Mouse (Mus musculus) bone marrow, adult 2 months (tissue): ENCODE measurements at regions not wholly inside any gene's neighbourhood (a gene's known extent, or its start where the extent isn't known, plus 50 kb on each side); places are given as distances from the start of the nearest gene placed in this dataset.

Source experiments
- H3K27ac ChIP-seq: fragments of 200-500 bp; 2 replicates; pipeline ENCODE4 v1.5.1; 2012; ENCODE audit warnings: low read depth, mild to moderate bottlenecking, control low read depth, inconsistent platforms, low read length; ENCODE audit not compliant: control insufficient read depth, poor library complexity, insufficient read depth
- H3K4me1 ChIP-seq: fragments of 200-500 bp; 2 replicates; pipeline ENCODE4 v1.6.1; 2011; ENCODE audit warnings: low read length; ENCODE audit not compliant: control insufficient read depth, insufficient read depth
- H3K4me3 ChIP-seq: fragments of 200-500 bp; replicated peaks from 2 replicates; pipeline ENCODE3; 2011; ENCODE audit warnings: mild to moderate bottlenecking, low read depth, low read length, control low read depth; ENCODE audit not compliant: control insufficient read depth
- CTCF ChIP-seq: fragments of 200-500 bp; IDR thresholded peaks from 2 replicates; pipeline ENCODE4 v1.5.1; 2011; ENCODE audit warnings: low read length, control low read depth; ENCODE audit not compliant: control insufficient read depth, insufficient read depth
- POLR2A ChIP-seq: fragments of 200-500 bp; IDR thresholded peaks from 2 replicates; pipeline ENCODE4 v1.6.1; 2011; ENCODE audit warnings: low read depth, mild to moderate bottlenecking, control low read depth, low read length, borderline replicate concordance; ENCODE audit not compliant: control insufficient read depth
- WGBS: fragments of 180-500 bp; shearing (Covaris S2); methylation state at CpG from one replicate; pipeline ENCODE4 v1.1.7; 2018; 5-methylcytosine and 5-hydroxymethylcytosine counted together

DNA sequence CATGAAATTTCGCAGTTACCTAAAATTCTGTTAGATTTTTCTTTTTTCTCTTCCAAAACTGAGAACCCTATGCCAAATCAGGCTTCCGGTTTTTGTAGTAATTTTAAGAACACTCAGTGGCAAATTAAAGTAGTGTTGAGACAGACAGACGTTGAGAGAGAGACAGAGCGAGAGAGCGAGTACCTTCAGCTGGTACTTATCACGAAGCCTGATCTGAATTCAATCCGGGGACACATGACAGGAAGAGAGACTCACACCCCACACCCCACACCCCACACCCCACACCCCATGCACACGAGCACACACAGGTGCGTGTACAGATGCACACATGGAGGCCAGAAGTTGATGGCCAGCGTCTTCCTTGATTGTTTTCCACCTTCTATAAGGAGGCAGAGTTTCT, 102.0 kb upstream of the Cxadr start:
- H3K4me1 ChIP-seq: no peaks in the 10 kb centered on the region
- WGBS: 55% methylated on average over 10 of the region's 10 CpGs
- TF ChIP-seq CTCF (no peak), POLR2A (no peak)
- no peak overlapping the region for H3K27ac ChIP-seq
- no peak overlapping the region for H3K4me3 ChIP-seq

DNA sequence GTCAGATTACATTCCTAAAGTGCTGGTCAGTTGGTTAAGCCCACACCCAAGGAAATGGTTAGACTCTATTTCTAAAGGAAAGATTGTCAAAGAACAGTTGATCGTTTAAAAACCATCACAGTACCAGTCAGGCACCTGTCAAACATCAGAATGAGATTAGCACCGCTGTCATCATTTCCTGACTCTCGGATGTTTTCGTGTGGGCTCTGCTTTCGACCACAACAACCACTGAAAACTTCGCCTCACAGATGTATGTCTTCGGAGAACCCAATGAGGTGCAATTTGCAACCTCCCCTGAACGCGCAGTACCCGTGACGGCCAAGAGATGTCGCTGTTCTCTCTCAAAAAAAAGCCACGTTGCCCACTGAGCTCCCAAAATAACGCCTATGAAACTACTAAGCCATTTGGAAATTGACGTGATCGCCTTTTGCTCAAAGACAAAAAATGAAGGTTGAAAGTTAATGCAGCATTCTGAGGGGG, 102.6 kb upstream of the Cxadr start:
- TF ChIP-seq CTCF (peak; percentile 74), POLR2A (no peak)
- no peaks in the 10 kb centered on the region for H3K4me1 ChIP-seq
- no peak overlapping the region for H3K27ac ChIP-seq
- H3K4me3 ChIP-seq: no peak overlapping the region
- 4% methylated on average over 16 of the region's 16 CpGs for WGBS

DNA sequence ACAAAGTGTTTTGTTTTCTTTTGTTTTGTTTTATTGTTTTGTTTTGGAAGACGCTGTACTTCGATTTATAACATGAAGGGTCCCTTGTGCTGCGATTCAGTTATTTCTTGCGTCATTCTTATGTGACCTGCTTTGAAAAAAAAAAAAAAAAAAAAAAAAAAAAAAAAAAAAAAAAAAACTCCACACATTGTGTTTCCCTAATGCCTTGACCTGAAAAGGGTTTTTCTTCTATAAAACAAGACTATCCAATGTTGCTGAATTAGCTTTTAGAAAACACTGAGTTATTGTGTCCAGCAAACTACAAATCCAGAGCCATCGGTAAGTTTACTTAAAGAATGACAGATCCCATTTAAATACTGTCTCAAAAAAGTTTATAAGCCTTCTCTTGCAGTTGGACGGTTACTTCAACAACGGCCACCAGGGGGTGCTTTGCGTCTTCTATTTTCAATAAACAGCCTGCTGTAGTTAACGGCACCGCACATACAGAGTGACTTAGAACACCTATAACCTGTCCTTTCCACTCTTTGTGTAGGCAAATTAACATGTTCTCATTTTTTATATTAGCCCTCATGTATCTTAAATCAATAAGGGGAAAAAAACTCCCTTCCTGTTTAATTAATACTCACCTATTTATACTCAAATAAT, 103.9 kb upstream of the Cxadr start:
- no peak for TF ChIP-seq CTCF
- TF ChIP-seq POLR2A: no peak
- Histone ChIP-seq H3K4me3 (no peak overlapping the region), H3K4me1 (no peaks in the 10 kb centered on the region), H3K27ac (no peak overlapping the region)
- 8% methylated on average over 10 of the region's 10 CpGs for WGBS

DNA sequence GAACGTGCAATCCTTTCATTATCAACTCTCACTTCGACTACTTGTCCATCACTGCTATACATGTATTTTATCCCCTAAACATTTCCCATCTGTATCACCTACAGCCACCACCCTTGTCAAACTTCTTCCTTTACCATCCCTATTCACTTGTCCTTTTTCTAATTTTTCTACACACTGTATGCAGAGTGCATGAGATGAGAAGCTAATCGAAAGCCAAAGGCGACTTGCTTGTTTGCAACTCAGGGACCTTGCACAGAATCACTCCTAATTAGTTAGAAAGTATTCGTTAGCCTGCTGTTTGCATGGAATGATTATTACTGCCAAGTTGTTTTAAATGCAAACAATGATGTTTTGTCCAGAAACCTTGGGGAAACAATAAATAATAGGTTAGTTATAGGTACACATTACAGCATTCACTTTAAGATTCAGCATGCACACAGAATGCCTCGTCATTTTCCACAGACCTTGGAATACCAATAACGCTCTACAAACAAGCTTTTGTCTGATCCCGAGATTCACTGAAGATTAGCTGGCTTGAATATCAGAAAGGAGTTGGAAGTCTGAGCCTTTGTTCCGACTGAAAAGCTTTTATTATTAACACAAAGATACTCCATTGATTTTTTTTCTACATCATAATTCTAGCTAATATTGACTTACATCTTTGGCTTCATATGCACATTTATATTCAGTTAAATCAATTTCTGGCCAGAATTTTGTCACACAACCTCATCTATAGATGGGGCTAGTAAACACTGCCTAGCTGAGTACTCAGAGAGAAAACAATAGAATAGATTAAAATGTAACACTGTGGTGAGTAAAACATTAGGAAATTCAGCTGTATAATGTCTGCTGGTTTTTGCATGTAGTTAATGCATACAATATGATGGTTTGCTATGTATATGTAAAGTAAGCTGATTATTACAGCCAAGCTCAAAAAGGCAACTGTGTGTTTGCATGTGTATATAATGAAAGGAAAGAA, 130.4 kb upstream of the Cxadr start:
- Histone ChIP-seq H3K27ac (no peak overlapping the region), H3K4me1 (no peaks in the 10 kb centered on the region), H3K4me3 (no peak overlapping the region)
- TF ChIP-seq CTCF: no peak
- TF ChIP-seq POLR2A: no peak
- 69% methylated on average over 9 of the region's 9 CpGs for WGBS

DNA sequence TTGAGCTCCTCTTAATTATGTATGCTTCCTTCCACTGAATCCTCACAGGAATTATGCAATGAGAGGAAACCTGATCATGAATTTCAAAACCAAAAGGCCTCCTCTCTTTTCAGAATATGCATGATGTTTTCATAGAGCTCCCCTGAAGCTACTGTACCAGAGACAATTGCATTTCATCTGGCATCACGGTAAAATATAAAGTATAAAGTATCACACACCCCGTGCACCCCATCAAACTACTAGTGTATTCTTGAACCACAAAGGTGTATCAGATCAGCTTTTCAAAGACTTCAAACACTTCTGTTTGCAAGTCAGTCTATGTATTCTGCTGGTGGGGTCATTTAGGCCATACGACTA, 144.4 kb upstream of the Cxadr start:
- 66% methylated on average over 3 of the region's 3 CpGs for WGBS
- TF ChIP-seq POLR2A (no peak), CTCF (no peak)
- Histone ChIP-seq H3K27ac (no peak overlapping the region), H3K4me3 (no peak overlapping the region), H3K4me1 (no peaks in the 10 kb centered on the region)

DNA sequence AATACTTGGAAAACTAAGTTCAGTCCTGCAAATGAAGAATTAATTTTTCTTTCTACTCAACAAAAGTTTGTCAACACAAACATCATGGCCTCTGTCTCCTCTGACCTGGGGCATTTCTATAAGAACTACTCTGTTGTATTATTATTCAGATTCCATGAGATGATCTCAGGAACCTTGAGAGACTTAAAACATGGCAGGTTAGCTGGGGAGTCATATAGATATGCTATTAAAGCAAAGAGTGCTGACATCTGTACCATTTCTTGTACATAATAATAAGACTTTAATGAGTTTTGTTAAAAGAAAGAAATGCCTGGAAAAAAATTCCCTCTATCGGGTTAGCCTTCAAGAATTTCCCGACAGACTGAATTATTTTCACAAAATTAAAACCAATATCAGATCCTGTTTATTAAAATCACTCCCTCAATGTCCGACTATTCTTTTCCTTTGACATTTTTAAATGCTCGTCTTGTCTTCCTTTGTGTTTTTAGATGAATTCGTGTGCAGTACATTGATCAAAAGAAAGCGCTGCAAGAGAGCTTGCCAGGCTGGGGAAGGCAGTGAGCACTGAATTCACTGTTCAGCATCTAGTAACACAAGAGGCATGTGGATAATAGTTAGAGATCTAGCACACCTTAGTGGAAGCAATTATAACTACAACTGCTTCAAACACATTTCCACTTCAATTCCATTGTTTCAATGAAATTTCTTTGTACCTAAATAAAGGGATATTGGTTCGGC, 145.0 kb upstream of the Cxadr start:
- TF ChIP-seq CTCF: no peak
- no peak for TF ChIP-seq POLR2A
- Histone ChIP-seq H3K4me3 (no peak overlapping the region), H3K4me1 (no peaks in the 10 kb centered on the region), H3K27ac (no peak overlapping the region)
- WGBS: 60% methylated on average over 7 of the region's 7 CpGs

DNA sequence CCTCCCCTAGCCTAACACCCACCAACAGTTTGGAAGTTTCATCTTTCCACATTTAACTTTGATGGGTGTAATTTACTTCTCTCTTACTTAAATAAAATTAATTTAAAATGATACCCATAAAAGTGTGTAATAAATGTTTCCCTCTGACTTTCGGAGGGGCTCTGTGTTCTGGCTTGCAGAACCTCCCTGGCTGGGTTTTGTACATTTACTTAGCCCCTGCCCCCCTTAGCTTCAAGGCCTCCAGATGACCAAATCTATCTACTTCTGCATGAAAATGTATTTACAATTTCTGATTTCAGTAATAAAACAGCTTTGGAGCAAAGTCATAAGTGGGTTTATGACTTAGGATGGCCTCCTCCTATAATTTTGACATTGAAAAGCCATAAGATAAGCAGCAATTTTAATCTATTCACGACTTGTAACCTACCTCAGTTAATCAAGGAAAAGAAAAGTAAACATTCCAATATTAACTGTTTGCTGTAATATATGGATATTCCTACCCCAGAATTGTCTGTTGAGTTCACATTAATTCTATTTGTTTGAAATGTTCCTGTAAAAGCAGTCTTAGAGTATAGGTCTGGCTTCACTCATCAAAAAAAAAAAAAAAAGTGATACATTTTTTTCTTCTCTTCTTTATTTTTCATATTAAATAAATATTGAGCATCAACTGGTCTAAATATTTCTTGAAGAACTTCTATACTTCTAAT, 147.2 kb upstream of the Cxadr start:
- 63% methylated on average over 2 of the region's 2 CpGs for WGBS
- TF ChIP-seq CTCF (no peak), POLR2A (no peak)

More for the DNA sequence above, 147.2 kb upstream of the Cxadr start:
- Histone ChIP-seq H3K4me1 (no peaks in the 10 kb centered on the region), H3K27ac (no peak overlapping the region), H3K4me3 (no peak overlapping the region)
